Mouse (Mus musculus) lung, embryonic 14.5 days (tissue): ENCODE measurements around the gene Prune2. TPM values are rescaled to one million over a fixed set of nuclear protein-coding genes. Genes with fewer than 3 reads are reported as not detected.

Experiments used
- ATAC-seq: fragments of 200-750 bp; cut with Nextera tagmentation; 2 replicates; pipeline ENCODE4 v1.8.0; 2017; ENCODE audit warnings: mild to moderate bottlenecking, moderate TSS enrichment, moderate library complexity; ENCODE audit not compliant: insufficient read depth
- DNase-seq: peaks from one replicate; pipeline ENCODE4 v3.0.0-alpha.2; 2015
- H3K27ac ChIP-seq: fragments of 300-500 bp; sonication (generic); 2 replicates; pipeline ENCODE4 v1.5.1; 2014; ENCODE audit warnings: low read depth, mild to moderate bottlenecking, moderate library complexity
- H3K27me3 ChIP-seq: fragments of 300-500 bp; sonication (generic); 2 replicates; pipeline ENCODE4 v1.6.1; 2014; ENCODE audit warnings: low read length, control low read depth; ENCODE audit not compliant: insufficient read depth
- H3K36me3 ChIP-seq: fragments of 300-500 bp; sonication (generic); 2 replicates; pipeline ENCODE4 v1.6.1; 2014; ENCODE audit warnings: control low read depth; ENCODE audit not compliant: insufficient read depth
- H3K4me1 ChIP-seq: fragments of 300-500 bp; sonication (generic); 2 replicates; pipeline ENCODE4 v1.6.1; 2014; ENCODE audit warnings: antibody characterized with exemption, control low read depth; ENCODE audit not compliant: insufficient read depth
- H3K4me2 ChIP-seq: fragments of 300-500 bp; sonication (generic); 2 replicates; pipeline ENCODE4 v1.6.1; 2014; ENCODE audit warnings: mild to moderate bottlenecking
- H3K4me3 ChIP-seq: fragments of 300-500 bp; sonication (generic); 2 replicates; pipeline ENCODE4 v1.5.1; 2014; ENCODE audit warnings: low read depth, low read length
- H3K9ac ChIP-seq: fragments of 300-500 bp; sonication (generic); 2 replicates; pipeline ENCODE4 v1.6.1; 2014
- H3K9me3 ChIP-seq: fragments of 300-500 bp; sonication (generic); 2 replicates; pipeline ENCODE4 v1.6.1; 2016; ENCODE audit warnings: low read depth, low read length, control low read depth
- CTCF ChIP-seq: IDR thresholded peaks from 2 replicates; pipeline ENCODE4 v1.5.1; 2016; ENCODE audit warnings: antibody characterized with exemption, low read depth
- WGBS: fragments of 180-500 bp; shearing (Covaris S2); extraction: QIAGEN DNeasy Blood & Tissue Kit; methylation state at CpG from one replicate; pipeline ENCODE4 v1.1.7; 2014; 5-methylcytosine and 5-hydroxymethylcytosine counted together
- polyA plus RNA-seq: library from polyadenylated mRNA; unstranded; fragments of >200 nt; fragmentation: Nextera tagmentation; extraction: Ambion mirVana; gene quantifications from 2 replicates; pipeline ENCODE4 v1.2.1, GENCODE M21; 2014

The Prune2 gene
- polyA plus RNA-seq, 1 experiment from 2014 or later: 1.4 TPM

DNA sequence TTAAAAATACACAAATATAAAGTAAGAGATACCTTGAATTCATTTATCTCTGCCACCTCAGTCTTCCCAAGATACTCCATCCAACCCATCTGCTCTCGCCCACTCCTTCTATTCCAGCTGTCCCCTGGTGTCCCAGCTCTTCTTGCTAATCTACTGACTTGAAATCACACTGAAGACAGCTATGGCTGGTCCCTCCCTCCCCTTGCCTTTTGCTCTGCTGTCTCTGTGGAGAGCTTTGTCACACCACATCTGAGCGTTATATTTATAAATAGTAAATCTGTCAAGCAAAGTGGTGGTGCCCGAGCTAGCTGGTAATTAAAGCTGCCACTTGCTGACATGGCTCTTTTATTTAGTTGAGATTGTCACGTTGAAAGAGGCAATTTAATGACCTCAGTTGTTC is 224.6 kb downstream of the Prune2 start:
- H3K27ac ChIP-seq: no peak overlapping the region

DNA sequence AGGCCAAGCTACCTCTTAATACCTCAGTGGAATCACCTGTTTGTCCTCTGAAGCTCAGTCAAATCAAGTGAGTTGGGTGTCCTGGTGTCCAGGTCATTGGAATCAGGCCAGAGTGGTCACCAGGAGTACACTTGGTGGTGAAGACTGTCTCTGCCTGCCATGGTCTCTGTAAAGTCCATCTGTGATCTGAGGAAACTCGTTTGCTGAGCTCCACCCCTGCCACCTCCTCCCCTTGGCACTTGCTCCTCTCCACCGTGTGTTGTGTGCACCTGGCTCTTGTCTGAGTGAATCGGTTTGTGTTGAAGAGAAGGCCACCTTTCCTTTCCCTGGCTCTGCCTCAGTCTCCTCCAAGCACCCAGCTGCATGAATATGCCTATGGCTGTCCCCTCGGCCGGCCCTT is 238.8 kb downstream of the Prune2 start:
- Histone ChIP-seq H3K27ac (no peak overlapping the region), H3K9ac (no peak overlapping the region), H3K4me3 (no peak overlapping the region), H3K4me1 (no peaks in the 10 kb centered on the region), H3K9me3 (no peaks in the 10 kb centered on the region), H3K4me2 (no peak overlapping the region), H3K27me3 (no peaks in the 10 kb centered on the region), H3K36me3 (no peaks in the 10 kb centered on the region)
- 71% methylated on average over 5 of the region's 5 CpGs for WGBS
- no peak for DNase-seq
- no peak for ATAC-seq
- TF ChIP-seq CTCF: no peak

More for the DNA sequence above, 224.6 kb downstream of the Prune2 start:
- Histone ChIP-seq H3K36me3 (no peaks in the 10 kb centered on the region), H3K4me2 (no peak overlapping the region), H3K9me3 (no peaks in the 10 kb centered on the region), H3K4me1 (no peaks in the 10 kb centered on the region), H3K4me3 (no peak overlapping the region), H3K9ac (no peak overlapping the region), H3K27me3 (no peaks in the 10 kb centered on the region)
- no peak for ATAC-seq
- DNase-seq: no peak
- 35% methylated on average over 4 of the region's 4 CpGs for WGBS
- no peak for TF ChIP-seq CTCF

DNA sequence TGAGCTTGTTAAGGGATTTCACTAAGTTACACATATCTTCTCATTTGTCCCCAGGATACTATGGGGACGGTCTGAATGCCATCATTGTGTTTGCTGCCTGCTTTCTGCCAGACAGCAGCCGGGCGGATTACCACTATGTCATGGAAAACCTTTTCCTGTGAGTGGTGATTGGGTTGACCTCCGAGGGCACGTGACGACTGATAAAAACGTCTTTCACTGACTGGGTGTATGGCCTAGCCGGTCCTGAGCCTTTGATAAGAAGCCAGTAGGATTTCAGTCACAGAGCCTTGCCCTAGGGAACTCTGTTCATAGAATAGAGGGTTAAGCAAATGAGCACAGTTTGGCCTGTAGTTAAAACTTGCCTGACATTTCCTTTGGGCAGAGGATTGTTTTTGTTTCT is 243.1 kb downstream of the Prune2 start:
- no peak for TF ChIP-seq CTCF
- H3K27ac ChIP-seq: no peak overlapping the region
- H3K36me3 ChIP-seq: no peaks in the 10 kb centered on the region
- no peaks in the 10 kb centered on the region for H3K9me3 ChIP-seq
- DNase-seq (no peak), ATAC-seq (no peak)
- H3K27me3 ChIP-seq: no peaks in the 10 kb centered on the region
- H3K9ac ChIP-seq: no peak overlapping the region
- no peaks in the 10 kb centered on the region for H3K4me1 ChIP-seq
- 31% methylated on average over 8 of the region's 8 CpGs for WGBS
- no peak overlapping the region for H3K4me3 ChIP-seq
- H3K4me2 ChIP-seq: no peak overlapping the region

DNA sequence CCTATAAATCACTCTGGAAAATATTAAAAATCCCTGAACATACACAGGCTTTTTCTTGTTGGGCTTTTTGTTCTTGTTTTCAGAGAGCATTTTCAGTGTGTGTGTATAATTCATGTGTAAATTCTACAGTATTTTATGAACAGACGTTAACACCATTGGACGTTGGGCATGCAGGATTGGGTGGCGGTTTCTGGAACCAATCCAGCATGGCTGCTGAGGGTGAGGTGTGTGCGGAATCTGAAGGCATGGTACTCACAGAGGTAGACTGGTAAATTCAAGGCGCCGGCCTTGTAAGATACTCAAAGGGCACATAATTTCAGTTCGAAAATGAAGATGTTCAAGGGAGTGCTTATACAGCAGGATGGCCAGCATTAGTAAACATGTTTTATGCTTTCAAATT is 251.2 kb downstream of the Prune2 start:
- DNase-seq (no peak), ATAC-seq (no peak)
- no peak overlapping the region for H3K4me3 ChIP-seq
- no peak overlapping the region for H3K9ac ChIP-seq
- no peak for TF ChIP-seq CTCF
- no peak overlapping the region for H3K4me2 ChIP-seq
- no peaks in the 10 kb centered on the region for H3K36me3 ChIP-seq
- no peaks in the 10 kb centered on the region for H3K4me1 ChIP-seq
- 82% methylated on average over 7 of the region's 7 CpGs for WGBS
- no peaks in the 10 kb centered on the region for H3K9me3 ChIP-seq
- H3K27me3 ChIP-seq: no peaks in the 10 kb centered on the region
- no peak overlapping the region for H3K27ac ChIP-seq

DNA sequence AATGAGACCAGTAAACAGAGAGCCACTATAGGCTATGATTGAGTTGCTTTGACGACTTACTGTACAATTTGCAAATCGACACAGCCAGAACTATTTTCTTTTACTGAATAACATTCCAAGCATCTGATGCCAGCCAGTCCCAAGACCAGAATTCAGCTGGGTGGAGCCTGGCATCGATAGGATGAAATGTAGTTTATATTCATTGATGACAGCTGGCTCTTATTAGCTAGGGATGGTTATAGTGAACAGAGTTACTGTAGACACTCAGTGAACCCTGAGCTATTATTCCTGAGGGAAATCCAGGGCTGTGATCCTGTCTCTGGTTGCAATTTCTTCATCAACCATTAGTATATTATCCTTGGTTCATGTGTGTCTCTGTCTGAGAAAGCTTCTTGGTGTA is 254.6 kb downstream of the Prune2 start:
- no peaks in the 10 kb centered on the region for H3K36me3 ChIP-seq
- DNase-seq (no peak), ATAC-seq (no peak)
- no peak overlapping the region for H3K4me3 ChIP-seq
- WGBS: 75% methylated on average over 3 of the region's 3 CpGs
- no peak overlapping the region for H3K9ac ChIP-seq
- TF ChIP-seq CTCF: no peak
- no peaks in the 10 kb centered on the region for H3K4me1 ChIP-seq
- no peak overlapping the region for H3K4me2 ChIP-seq
- H3K9me3 ChIP-seq: no peaks in the 10 kb centered on the region
- no peaks in the 10 kb centered on the region for H3K27me3 ChIP-seq
- no peak overlapping the region for H3K27ac ChIP-seq

DNA sequence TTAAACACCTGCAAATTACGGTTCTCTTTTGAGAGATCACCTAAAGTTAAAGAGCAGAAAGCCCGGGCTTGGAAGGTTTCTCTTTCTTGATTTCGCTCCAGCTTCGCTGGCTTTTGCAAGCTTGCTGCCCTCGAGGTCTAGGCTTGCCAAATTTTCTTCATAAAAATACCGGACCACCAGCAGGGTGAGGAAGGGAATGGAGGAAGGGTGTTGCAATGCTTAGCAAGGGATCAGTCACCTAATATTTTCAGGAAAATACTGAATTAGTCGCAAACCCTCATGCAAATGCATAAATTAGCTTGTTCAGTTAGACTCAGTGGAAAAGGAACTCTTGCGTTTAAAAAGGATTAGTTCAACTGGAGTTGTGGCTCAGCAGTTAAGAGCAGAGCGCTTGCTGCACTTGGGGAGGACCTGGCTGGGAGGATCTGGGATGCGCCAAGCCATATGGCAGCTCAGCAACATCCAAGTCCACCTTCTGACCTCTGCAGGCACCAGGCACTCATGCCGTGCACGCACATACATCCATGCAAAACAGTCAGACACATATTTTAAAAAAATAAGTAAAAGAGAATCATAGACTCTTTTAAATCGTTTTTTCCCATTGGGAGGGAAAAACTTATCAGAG is 259.1 kb downstream of the Prune2 start:
- Histone ChIP-seq H3K27me3 (no peaks in the 10 kb centered on the region), H3K4me2 (no peak overlapping the region), H3K4me1 (no peaks in the 10 kb centered on the region), H3K4me3 (no peak overlapping the region), H3K9ac (no peak overlapping the region), H3K9me3 (no peaks in the 10 kb centered on the region), H3K36me3 (no peaks in the 10 kb centered on the region), H3K27ac (no peak overlapping the region)
- WGBS: 65% methylated on average over 13 of the region's 13 CpGs
- TF ChIP-seq CTCF: no peak
- ATAC-seq: no peak
- DNase-seq: peak; percentile 6

DNA sequence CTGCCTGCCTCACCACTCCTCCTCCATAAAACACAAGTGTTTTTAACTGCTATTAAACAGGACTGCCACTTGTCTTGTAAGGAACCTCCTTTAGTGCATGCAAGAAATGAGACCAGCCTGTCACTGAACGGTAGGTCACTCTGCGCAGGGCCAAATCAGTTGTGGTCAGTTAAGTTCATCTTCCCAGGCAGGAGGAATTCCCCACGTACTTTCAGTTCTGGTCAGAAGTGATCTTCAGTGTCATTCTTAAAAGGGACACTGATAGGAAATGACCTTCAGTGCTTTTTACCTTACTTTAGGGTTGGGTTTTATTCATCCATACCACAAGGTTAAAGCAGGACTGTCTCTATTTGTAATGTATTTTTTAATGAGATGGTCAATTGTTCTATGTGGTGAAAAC is 262.3 kb downstream of the Prune2 start:
- ATAC-seq (no peak), DNase-seq (no peak)
- no peak overlapping the region for H3K4me3 ChIP-seq
- no peak for TF ChIP-seq CTCF
- no peak overlapping the region for H3K27ac ChIP-seq
- H3K9ac ChIP-seq: no peak overlapping the region
- WGBS: 80% methylated on average over 3 of the region's 3 CpGs
- no peaks in the 10 kb centered on the region for H3K9me3 ChIP-seq
- H3K4me1 ChIP-seq: no peaks in the 10 kb centered on the region
- H3K36me3 ChIP-seq: no peaks in the 10 kb centered on the region
- no peaks in the 10 kb centered on the region for H3K27me3 ChIP-seq
- H3K4me2 ChIP-seq: no peak overlapping the region

DNA sequence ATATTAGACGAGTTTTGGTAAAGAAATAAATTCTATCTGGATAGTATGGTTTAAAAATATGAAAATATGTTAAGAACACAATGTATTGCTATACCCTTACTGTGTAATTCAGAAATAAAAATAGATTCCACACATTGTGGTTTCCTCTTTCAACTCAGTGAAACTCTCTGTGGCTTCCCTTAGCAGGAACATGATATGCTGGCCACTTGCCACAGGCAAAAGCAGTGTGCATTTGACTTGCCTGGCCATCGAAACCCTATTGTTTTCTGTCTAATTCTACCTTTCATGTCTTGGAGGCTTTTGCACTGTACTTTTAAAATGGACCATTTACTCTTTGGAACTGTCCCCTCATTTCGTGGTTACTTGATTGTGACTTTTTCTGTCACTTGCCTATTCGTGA is 267.9 kb downstream of the Prune2 start:
- 70% methylated on average over 4 of the region's 4 CpGs for WGBS
- H3K4me1 ChIP-seq: no peaks in the 10 kb centered on the region
- no peaks in the 10 kb centered on the region for H3K36me3 ChIP-seq
- H3K9ac ChIP-seq: no peak overlapping the region
- DNase-seq: no peak
- no peak for TF ChIP-seq CTCF
- H3K9me3 ChIP-seq: no peaks in the 10 kb centered on the region
- no peak overlapping the region for H3K4me2 ChIP-seq
- ATAC-seq: no peak
- no peaks in the 10 kb centered on the region for H3K27me3 ChIP-seq
- H3K27ac ChIP-seq: no peak overlapping the region
- no peak overlapping the region for H3K4me3 ChIP-seq
